Mouse (Mus musculus): ENCODE data around the gene Erc2. TPM values are rescaled to one million over a fixed set of nuclear protein-coding genes. Genes with fewer than 3 reads are reported as not detected.

Gene Erc2
- polyA plus RNA-seq, 1 experiment from 2014 or later: 69.7 TPM

DNA sequence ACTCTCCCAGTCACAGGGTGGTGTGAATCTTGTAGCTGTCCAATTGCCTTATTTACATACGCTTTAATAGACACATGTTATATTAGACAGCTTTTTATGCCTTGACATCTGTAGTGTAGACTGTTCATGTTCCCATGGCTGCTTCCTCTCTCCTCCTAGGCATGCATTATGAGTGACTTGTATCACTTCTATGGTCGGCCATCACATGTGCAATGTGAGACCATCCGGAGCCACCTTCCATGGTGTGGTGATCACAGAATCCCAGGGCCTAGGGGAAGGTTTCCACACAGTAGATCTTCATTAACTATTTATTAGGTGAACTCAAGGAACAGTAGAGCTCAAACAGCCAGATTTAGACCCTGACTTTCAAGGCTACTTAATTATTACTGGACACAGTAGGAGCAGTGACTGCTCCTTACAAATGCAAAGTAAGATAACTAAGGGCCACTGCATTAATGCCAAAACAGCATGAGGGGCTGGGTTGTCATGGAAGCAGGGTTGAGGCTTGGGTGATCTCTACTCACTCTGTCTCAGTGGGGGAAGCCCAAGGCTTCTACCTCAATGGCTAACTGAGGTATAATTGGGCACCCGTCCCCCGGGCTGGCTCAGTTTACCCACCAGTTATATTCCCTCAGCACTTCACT, 7.3 kb downstream of the Erc2 start:
- H3K9ac ChIP-seq (replicated peaks): no peak overlapping the region
- WGBS: 43% methylated on average over 5 of the region's 5 CpGs
- no peak overlapping the region for H3K27ac ChIP-seq (replicated peaks)
- ATAC-seq (replicated peaks): peak; percentile 26; the same call in 1 of the 2 replicates
- no peaks in the 10 kb centered on the region for H3K9me3 ChIP-seq
- H3K36me3 ChIP-seq: no peaks in the 10 kb centered on the region
- H3K4me1 ChIP-seq: peaks cover 13% of the 10 kb centered on the region
- H3K4me2 ChIP-seq (replicated peaks): no peak overlapping the region
- no peaks in the 10 kb centered on the region for H3K27me3 ChIP-seq
- no peak overlapping the region for H3K4me3 ChIP-seq

DNA sequence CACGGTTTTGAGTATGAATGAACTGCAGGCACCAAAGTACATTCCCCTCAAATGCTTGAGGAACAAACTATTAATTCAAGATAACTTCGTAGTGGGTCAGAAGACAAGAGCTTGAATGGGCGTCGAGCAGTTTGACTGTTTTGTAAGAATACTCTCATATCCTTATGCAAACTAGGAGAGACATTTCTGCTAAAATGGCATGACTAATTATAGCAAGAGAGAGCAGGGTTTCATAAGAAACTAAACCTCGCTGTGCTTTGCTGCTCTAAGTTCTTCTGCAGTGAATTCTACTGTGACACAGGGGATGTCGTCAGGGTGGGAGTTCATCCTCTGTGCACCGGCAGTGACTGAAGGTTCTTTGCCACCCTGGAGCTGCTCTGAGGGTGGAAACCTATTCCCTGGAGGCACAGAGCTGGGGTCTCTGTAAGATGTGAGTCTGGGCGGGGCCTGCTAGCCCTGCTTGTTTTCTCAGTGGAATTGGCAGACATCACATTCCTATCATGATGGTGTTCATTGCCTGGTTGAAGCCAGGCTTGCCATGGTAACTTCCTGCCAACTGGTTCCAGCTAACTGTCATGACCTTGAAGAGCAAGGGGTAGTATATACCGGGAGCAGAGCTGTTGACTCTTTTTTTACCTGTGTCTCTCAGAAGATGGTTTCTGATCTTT, 8.9 kb downstream of the Erc2 start:
- H3K27ac ChIP-seq (replicated peaks): no peak overlapping the region
- H3K4me2 ChIP-seq (replicated peaks): no peak overlapping the region
- no peaks in the 10 kb centered on the region for H3K36me3 ChIP-seq
- no peaks in the 10 kb centered on the region for H3K27me3 ChIP-seq
- H3K9me3 ChIP-seq: no peaks in the 10 kb centered on the region
- 75% methylated on average over 9 of the region's 9 CpGs for WGBS
- no peak overlapping the region for H3K9ac ChIP-seq (replicated peaks)
- H3K4me1 ChIP-seq: peaks cover 11% of the 10 kb centered on the region
- H3K4me3 ChIP-seq: no peak overlapping the region
- no peak for ATAC-seq (replicated peaks)

DNA sequence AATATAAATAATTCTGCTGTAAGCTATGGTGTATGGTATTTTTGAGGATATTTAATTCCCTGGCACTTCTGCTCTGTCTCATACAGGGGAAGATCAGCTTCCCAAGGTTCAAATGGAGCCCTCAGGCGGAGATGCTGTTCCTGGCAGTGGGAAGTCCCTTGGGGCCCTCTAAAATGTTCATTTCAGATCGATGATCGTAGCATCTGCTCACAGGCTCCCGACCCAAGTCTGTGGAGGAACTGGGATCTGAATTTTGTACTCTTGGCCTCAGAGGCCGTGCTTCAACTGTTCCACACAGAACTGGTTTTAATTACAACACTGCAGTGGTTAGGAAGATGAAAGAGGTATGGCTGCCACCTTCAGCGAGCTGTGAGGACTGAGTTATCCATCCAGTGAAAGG, 12.5 kb downstream of the Erc2 start:
- Histone ChIP-seq H3K4me2 (replicated peaks) (no peak overlapping the region), H3K9me3 (no peaks in the 10 kb centered on the region), H3K27ac (replicated peaks) (no peak overlapping the region), H3K27me3 (no peaks in the 10 kb centered on the region), H3K36me3 (no peaks in the 10 kb centered on the region), H3K9ac (replicated peaks) (no peak overlapping the region), H3K4me1 (peaks cover 7% of the 10 kb centered on the region), H3K4me3 (no peak overlapping the region)
- no peak for ATAC-seq (replicated peaks)
- 83% methylated on average over 6 of the region's 6 CpGs for WGBS

DNA sequence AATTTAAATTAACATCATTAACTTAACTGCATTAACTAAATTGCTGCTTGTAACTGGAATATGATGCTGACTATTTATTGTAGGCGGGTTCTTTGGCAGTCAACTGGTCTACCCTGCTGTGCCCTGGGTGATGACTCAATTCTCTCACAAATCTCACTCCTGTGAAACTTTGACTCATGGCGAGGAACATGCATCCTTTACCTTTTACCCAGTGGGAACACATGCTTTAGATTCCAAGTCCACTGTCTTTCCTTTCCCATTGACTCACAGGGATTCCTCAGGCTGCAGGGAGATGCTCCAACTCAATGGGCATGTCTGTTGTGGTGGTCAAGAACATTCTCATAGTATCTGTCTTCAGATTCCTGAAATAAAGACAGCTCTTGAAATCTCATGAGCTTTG, 14.3 kb downstream of the Erc2 start:
- Histone ChIP-seq H3K27me3 (no peaks in the 10 kb centered on the region), H3K9ac (replicated peaks) (no peak overlapping the region), H3K4me2 (replicated peaks) (no peak overlapping the region), H3K36me3 (no peaks in the 10 kb centered on the region), H3K9me3 (no peaks in the 10 kb centered on the region), H3K4me3 (no peak overlapping the region), H3K4me1 (no peaks in the 10 kb centered on the region), H3K27ac (replicated peaks) (no peak overlapping the region)
- ATAC-seq (replicated peaks): no peak
- WGBS: 95% methylated on average over 2 of the region's 2 CpGs

DNA sequence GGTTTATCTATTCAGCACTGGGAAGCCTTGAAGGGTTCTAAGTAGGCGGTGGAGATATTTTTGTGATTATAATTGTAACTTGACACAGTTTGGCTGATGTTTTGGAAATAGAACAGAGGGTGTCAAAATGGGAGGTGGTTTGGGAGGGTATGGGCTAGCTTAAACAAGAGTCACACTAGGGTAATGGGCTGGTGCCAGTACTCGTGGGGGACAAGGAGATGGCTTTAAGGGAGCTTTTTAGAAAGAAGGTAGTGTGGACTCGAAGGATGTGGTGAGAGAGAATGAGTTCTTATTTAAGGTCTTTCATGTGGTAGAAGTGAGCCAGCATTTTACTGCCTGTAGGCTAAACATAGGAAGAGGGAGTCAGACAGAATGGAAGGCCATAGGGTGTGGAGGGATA, 19.2 kb downstream of the Erc2 start:
- no peak for ATAC-seq (replicated peaks)
- Histone ChIP-seq H3K4me3 (no peak overlapping the region), H3K27ac (replicated peaks) (no peak overlapping the region), H3K9me3 (no peaks in the 10 kb centered on the region), H3K4me1 (no peaks in the 10 kb centered on the region), H3K27me3 (no peaks in the 10 kb centered on the region), H3K9ac (replicated peaks) (no peak overlapping the region), H3K36me3 (no peaks in the 10 kb centered on the region), H3K4me2 (replicated peaks) (no peak overlapping the region)
- WGBS: 91% methylated on average over 3 of the region's 3 CpGs

DNA sequence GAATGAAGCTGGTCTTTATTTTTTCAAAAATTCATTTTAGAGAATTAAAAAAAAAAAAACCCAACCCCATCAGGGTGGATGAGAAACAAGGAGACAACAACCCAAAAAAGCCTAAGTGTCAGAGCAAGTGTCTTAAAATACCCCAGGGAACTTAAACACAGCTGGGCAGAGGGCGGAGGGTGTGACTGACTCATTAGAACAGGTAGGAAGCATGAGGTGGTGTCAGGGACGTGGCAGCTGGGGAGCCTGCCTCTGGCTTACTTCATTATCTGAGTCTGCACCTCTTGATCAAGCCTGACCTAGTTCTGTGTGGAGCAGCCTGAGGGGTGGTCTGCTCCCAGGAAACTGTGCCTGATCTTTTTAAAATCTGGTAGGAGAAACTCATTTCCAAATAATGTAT, 20.8 kb downstream of the Erc2 start:
- no peak for ATAC-seq (replicated peaks)
- no peaks in the 10 kb centered on the region for H3K4me1 ChIP-seq
- no peak overlapping the region for H3K9ac ChIP-seq (replicated peaks)
- no peak overlapping the region for H3K4me3 ChIP-seq
- H3K4me2 ChIP-seq (replicated peaks): no peak overlapping the region
- H3K9me3 ChIP-seq: no peaks in the 10 kb centered on the region
- no peaks in the 10 kb centered on the region for H3K36me3 ChIP-seq
- H3K27ac ChIP-seq (replicated peaks): no peak overlapping the region
- 60% methylated on average over 2 of the region's 2 CpGs for WGBS
- H3K27me3 ChIP-seq: no peaks in the 10 kb centered on the region

DNA sequence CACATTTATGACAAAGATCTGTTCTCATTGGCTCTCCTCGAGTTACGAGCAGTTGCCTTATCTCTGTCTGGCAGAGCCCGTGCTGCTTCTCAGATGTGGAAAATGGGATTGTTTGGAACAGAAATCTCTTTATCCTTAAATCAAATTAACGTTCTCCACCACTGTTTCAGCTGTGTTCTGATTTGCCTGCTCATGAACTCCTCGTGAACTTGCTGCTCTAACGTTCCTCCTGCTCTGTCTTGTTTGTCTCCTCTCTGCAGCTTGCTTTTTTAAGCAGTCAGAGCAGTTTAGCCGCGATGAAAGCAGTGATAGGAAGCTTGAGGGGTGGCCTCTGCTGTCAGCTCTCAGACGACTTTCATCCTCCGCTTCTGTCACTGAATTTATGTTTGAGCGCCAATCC, 32.4 kb downstream of the Erc2 start:
- H3K27me3 ChIP-seq: no peaks in the 10 kb centered on the region
- no peak overlapping the region for H3K4me3 ChIP-seq
- no peak for ATAC-seq (replicated peaks)
- no peak overlapping the region for H3K9ac ChIP-seq (replicated peaks)
- no peak overlapping the region for H3K4me2 ChIP-seq (replicated peaks)
- WGBS: 66% methylated on average over 11 of the region's 11 CpGs
- no peaks in the 10 kb centered on the region for H3K4me1 ChIP-seq
- H3K27ac ChIP-seq (replicated peaks): no peak overlapping the region
- peaks cover 12% of the 10 kb centered on the region for H3K36me3 ChIP-seq
- no peaks in the 10 kb centered on the region for H3K9me3 ChIP-seq

DNA sequence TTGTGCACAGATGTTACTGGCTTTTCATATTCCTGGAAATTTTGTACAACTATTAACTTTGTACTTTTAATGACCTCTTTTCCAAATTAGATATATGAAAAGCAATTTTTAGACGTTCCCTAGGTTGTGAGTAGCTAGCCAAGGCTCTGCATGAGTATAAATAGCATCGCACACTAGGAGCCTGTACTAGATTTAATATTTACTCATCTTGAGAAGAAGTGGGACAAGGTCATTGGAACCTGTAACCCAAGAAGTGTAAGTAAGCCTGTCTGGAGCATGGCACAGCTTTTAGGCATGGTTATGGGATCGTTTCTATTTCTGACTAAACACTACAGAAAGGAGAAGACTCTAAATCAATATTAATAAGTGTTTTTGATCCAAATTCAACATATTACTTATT, 36.4 kb downstream of the Erc2 start:
- Histone ChIP-seq H3K4me3 (no peak overlapping the region), H3K4me1 (peaks cover 10% of the 10 kb centered on the region), H3K9ac (replicated peaks) (no peak overlapping the region), H3K36me3 (peaks cover 5% of the 10 kb centered on the region; the same call in 1 of the 2 replicates), H3K27ac (replicated peaks) (no peak overlapping the region), H3K27me3 (no peaks in the 10 kb centered on the region), H3K4me2 (replicated peaks) (no peak overlapping the region), H3K9me3 (no peaks in the 10 kb centered on the region)
- ATAC-seq (replicated peaks): no peak
- 85% methylated on average over 3 of the region's 3 CpGs for WGBS

DNA sequence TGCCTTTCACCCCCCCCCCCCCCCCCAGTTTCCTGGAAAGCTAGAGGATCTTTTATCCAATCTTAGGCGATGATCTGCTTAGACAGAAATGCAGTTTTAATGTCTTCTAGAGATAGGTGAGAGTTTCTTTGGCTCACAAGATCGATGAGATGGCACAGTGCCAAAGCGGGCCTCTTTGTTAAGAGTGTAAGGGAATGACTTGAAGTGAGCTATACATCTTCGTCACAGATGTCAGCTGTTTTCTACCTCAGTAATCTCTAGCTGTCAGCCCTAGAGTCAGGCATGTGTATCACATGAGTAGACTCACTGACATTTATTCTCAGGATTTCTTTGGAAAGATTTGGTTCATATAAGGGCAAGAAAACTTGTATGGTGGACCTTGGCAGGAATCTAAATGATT, 39.2 kb downstream of the Erc2 start:
- H3K36me3 ChIP-seq: no peaks in the 10 kb centered on the region
- H3K9me3 ChIP-seq: no peaks in the 10 kb centered on the region
- 44% methylated on average over 4 of the region's 4 CpGs for WGBS
- H3K27ac ChIP-seq (replicated peaks): no peak overlapping the region; the same call in 1 of the 2 replicates
- no peaks in the 10 kb centered on the region for H3K27me3 ChIP-seq
- ATAC-seq (replicated peaks): no peak; the same call in 1 of the 2 replicates
- H3K4me3 ChIP-seq: no peak overlapping the region
- H3K4me1 ChIP-seq: peaks cover 10% of the 10 kb centered on the region
- H3K9ac ChIP-seq (replicated peaks): no peak overlapping the region
- no peak overlapping the region for H3K4me2 ChIP-seq (replicated peaks)

DNA sequence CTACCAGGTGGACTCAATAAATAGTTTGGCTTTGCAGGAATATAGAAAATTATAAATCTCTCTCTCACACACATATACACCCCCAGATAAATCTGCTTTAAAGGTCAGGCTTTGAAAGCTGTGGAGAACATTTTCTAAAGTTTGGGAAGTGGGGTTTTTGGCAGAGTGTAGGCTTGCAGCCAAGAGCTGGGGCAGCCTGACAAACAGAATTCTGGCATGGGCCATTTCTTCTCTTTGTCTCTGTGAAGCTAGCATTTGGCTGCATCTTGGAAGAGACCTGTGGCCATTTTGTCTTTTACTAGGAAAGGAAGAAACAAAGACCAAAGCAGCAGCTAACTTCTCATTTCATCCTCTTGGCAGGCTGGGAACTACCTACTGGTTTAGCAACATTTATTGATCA, 40.0 kb downstream of the Erc2 start:
- no peaks in the 10 kb centered on the region for H3K9me3 ChIP-seq
- ATAC-seq (replicated peaks): no peak
- H3K27ac ChIP-seq (replicated peaks): no peak overlapping the region
- no peaks in the 10 kb centered on the region for H3K27me3 ChIP-seq
- H3K9ac ChIP-seq (replicated peaks): no peak overlapping the region
- H3K4me3 ChIP-seq: no peak overlapping the region
- no peak overlapping the region for H3K4me2 ChIP-seq (replicated peaks)
- H3K36me3 ChIP-seq: no peaks in the 10 kb centered on the region
- H3K4me1 ChIP-seq: peaks cover 10% of the 10 kb centered on the region

DNA sequence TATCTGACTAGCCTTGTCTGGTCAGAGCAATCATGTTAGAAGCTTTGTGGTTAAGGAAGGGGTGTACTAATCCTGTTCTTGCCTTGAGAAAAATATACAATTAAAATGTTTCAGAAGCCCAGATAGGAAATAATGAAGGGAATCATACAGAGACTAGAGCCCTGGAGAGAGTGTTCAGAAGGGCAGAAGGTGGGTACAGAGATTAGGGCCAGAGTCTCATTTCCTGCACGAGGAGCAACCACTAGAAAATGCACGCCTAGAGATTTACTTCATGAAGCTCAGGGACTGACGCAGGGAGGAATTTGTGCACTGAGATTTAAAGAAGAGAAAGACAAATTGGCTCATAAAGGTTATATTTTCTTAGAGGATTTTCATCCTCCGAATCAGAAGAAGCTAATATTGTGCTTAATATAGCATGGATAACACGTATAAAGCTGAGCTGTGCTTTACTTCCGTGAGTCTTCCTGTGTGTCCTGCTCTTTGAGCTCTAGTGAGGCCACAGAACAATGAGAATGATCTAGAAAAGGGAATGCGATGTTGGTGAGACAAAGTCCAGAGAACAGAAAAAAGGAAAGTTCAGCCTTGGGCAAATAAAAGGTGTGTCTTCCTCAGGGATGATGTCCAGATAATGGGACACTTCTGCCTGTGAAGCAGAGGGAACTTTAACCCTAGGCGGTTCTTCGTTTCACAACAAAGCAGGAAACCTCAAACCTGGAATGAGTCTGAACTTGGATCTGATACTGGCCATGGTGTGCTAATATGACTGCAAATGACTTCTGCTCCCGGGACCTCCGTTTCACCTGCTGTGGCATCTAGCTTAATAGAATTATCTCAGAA, 45.0 kb downstream of the Erc2 start:
- Histone ChIP-seq H3K4me2 (replicated peaks) (no peak overlapping the region), H3K9me3 (no peaks in the 10 kb centered on the region), H3K9ac (replicated peaks) (no peak overlapping the region), H3K27ac (replicated peaks) (no peak overlapping the region), H3K4me1 (peaks cover 2% of the 10 kb centered on the region; the same call in 1 of the 2 replicates), H3K27me3 (no peaks in the 10 kb centered on the region), H3K36me3 (no peaks in the 10 kb centered on the region), H3K4me3 (no peak overlapping the region)
- 91% methylated on average over 11 of the region's 11 CpGs for WGBS
- no peak for ATAC-seq (replicated peaks)

DNA sequence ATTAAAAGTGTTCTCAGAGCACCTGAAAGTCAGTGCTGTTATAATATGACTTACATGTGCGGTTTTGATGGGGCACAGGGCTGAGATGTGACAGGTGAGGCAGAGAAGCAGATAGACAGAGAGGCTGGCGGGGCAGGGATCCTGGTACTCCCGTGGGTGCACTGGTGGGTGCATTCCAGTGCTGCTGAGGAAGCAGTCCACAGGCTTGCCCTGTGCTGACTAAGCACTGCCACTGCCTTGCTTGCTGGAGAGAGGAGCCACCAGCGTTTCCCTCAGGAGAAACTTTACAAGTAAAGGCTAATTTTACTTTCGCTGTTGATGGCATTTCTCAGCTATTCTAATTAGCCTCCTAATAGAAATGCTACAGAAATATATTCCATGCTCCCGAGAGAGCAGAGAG, 45.9 kb downstream of the Erc2 start:
- H3K4me3 ChIP-seq: no peak overlapping the region
- no peaks in the 10 kb centered on the region for H3K36me3 ChIP-seq
- no peak overlapping the region for H3K9ac ChIP-seq (replicated peaks)
- WGBS: 85% methylated on average over 6 of the region's 6 CpGs
- ATAC-seq (replicated peaks): no peak
- no peak overlapping the region for H3K4me2 ChIP-seq (replicated peaks)
- H3K27ac ChIP-seq (replicated peaks): no peak overlapping the region
- no peaks in the 10 kb centered on the region for H3K27me3 ChIP-seq
- no peaks in the 10 kb centered on the region for H3K4me1 ChIP-seq
- no peaks in the 10 kb centered on the region for H3K9me3 ChIP-seq

Data from forebrain, embryonic 15.5 days (tissue).